Mouse (Mus musculus): ENCODE results near the gene Hmcn2.

DNA sequence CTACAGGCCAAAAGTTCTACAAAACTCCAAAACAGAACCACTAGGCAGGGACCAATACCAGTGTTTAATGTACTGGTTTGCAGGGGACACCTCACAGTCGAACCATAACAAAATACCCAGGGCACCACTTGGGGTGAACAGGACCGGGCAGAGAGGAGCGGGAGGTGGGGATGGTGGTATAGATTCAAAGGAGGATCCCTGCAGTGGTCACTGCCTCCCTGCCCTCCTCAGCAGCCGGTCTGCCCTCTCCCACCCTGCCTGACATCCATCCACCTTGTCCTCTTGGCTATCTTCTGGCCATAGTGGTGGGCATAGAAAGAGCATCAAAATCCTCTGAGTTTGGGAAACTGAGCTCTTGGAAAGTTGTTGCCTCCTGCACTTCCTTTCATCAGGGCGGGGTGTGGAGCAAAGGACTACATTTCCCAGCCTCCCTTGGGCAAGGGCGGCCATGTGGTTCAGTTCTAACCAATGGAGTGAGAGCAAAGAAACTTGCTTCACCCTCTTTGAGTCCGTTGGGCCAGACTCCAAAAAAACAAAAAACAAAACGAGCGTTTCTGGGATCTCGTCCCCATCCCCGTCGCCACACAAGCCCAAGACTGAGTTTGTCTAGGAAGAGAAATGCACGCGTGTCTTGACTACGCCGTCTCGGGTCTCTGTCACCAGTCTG lies 16.5 kb upstream of the Hmcn2 start:
- no peak for TF ChIP-seq CTCF (IDR thresholded peaks at IDR 0.05; ENCODE audit: extremely low read depth, insufficient read depth, low read length)
- no peak for TF ChIP-seq POLR2A (IDR thresholded peaks at IDR 0.05; ENCODE audit: extremely low read depth, insufficient read depth, low read length)
